Mouse (Mus musculus): Measurements from ENCODE around the gene Phlda3.
A peak's percentile ranks its signal among the peaks of the same experiment; 100 is the strongest.

Gene Phlda3

GRCm38 (mm10) chr1:135793370-135794215, 27.7 kb downstream of the Phlda3 start:
- DNase-seq (ENCODE audit: low read depth, low spot score): peak; percentile 66

GRCm38 (mm10) chr1:135794216-135795134, 28.6 kb downstream of the Phlda3 start:
- DNase-seq (ENCODE audit: low read depth, low spot score): no peak

GRCm38 (mm10) chr1:135798492-135798891, 32.6 kb downstream of the Phlda3 start:
- DNase-seq (ENCODE audit: low read depth, low spot score): no peak

GRCm38 (mm10) chr1:135799109-135799627, 33.2 kb downstream of the Phlda3 start:
- DNase-seq (ENCODE audit: low read depth, low spot score): no peak

GRCm38 (mm10) chr1:135800192-135800950, 34.5 kb downstream of the Phlda3 start:
- DNase-seq (ENCODE audit: low read depth, low spot score): no peak

GRCm38 (mm10) chr1:135807546-135807945, 41.6 kb downstream of the Phlda3 start:
- DNase-seq (ENCODE audit: low read depth, low spot score): no peak

GRCm38 (mm10) chr1:135810180-135810579, 44.3 kb downstream of the Phlda3 start:
- DNase-seq (ENCODE audit: low read depth, low spot score): no peak

GRCm38 (mm10) chr1:135811016-135811646, 45.2 kb downstream of the Phlda3 start:
- peak; percentile 81 for DNase-seq (ENCODE audit: low read depth, low spot score)

- no peak for DNase-seq (ENCODE audit: low read depth, low spot score)
These were observed 46.3 kb downstream of the Phlda3 start for GRCm38 (mm10) chr1:135812205-135812604.

- no peak for DNase-seq (ENCODE audit: low read depth, low spot score)
These were observed 46.7 kb downstream of the Phlda3 start for GRCm38 (mm10) chr1:135812618-135813017.

- DNase-seq (ENCODE audit: low read depth, low spot score): no peak
These were observed 47.2 kb downstream of the Phlda3 start for GRCm38 (mm10) chr1:135813071-135813470.

GRCm38 (mm10) chr1:135813687-135814395, 47.9 kb downstream of the Phlda3 start:
- DNase-seq (ENCODE audit: low read depth, low spot score): no peak

- no peak for DNase-seq (ENCODE audit: low read depth, low spot score)
These were observed 48.6 kb downstream of the Phlda3 start for GRCm38 (mm10) chr1:135814531-135814930.

GRCm38 (mm10) chr1:135817595-135817994, 51.7 kb downstream of the Phlda3 start:
- DNase-seq (ENCODE audit: low read depth, low spot score): no peak

GRCm38 (mm10) chr1:135818481-135819086, 52.7 kb downstream of the Phlda3 start, which contains the start of gene Lad1:
Gene Lad1 (plus strand): TSS chr1:135818598.
- DNase-seq (ENCODE audit: low read depth, low spot score): peak; percentile 28

Data from retina, adult 2 months (tissue).